Mouse (Mus musculus) myocyte (in vitro differentiated cells): ENCODE measurements around the gene Cd27.

Source experiments
- CEBPB ChIP-seq: IDR thresholded peaks from 2 replicates; pipeline ENCODE4 v1.6.1; 2011; ENCODE audit warnings: mild to moderate bottlenecking, moderate library complexity; ENCODE audit not compliant: poor library complexity, insufficient read depth, severe bottlenecking
- MYOD1 ChIP-seq, 3 experiments: IDR thresholded peaks; one replicate each; pipeline ENCODE4 v1.6.1; 2011; ENCODE audit warnings: control low read depth in 2 of 3, low read depth in 2 of 3, mild to moderate bottlenecking in 2 of 3, moderate library complexity in 1 of 3; ENCODE audit not compliant: insufficient read length in 2 of 3, control insufficient read depth in 1 of 3
- POLR2A ChIP-seq: IDR thresholded peaks from one replicate; pipeline ENCODE4 v1.6.1; 2011; ENCODE audit warnings: low read depth, mild to moderate bottlenecking, control low read depth, moderate library complexity; ENCODE audit not compliant: insufficient read length
- REST ChIP-seq: IDR thresholded peaks from one replicate; pipeline ENCODE4 v1.6.1; 2011; ENCODE audit warnings: mild to moderate bottlenecking, control low read depth, moderate library complexity; ENCODE audit not compliant: insufficient read depth, insufficient read length
- TCF12 ChIP-seq: IDR thresholded peaks from one replicate; pipeline ENCODE4 v1.6.1; 2011; ENCODE audit warnings: mild to moderate bottlenecking, control low read depth; ENCODE audit not compliant: poor library complexity, insufficient read depth, severe bottlenecking

- no peak for TF ChIP-seq MYOD1 (IDR thresholded peaks at IDR 0.05; ENCODE audit: control insufficient read depth in 1 of 3, insufficient read length in 2 of 3, low read depth in 2 of 3)
- no peak for TF ChIP-seq REST
- no peak for TF ChIP-seq POLR2A
- no peak for TF ChIP-seq CEBPB
- TF ChIP-seq TCF12, result no peak
Observed at GRCm38 (mm10) chr6:125232516-125232915, 4.3 kb downstream of the Cd27 start.
